Mouse (Mus musculus) cerebellum, postnatal 10 days (tissue): Measurements from ENCODE around the gene Tie1.
"Not testable (repeated sequence)": the region's sequence is repeated elsewhere in the genome, so short reads cannot be mapped to it uniquely, and the experiment has no call there.

Experiments
- DNase-seq, 2 experiments: peaks; one replicate each; pipeline ENCODE4 v3.0.0; 2021; ENCODE audit warnings: mixed read lengths in 2 of 2

The Tie1 gene

GRCm38 (mm10) chr4:118489717-118490132 is at the start of gene Tie1:
TSS of gene Tie1 (minus strand) at chr4:118490061.
- DNase-seq = no peak

GRCm38 (mm10) chr4:118537801-118538200 is 47.9 kb upstream of the Tie1 start:
- DNase-seq = no peak

GRCm38 (mm10) chr4:118535610-118536009 is 45.7 kb upstream of the Tie1 start:
- no peak for DNase-seq

- no peak for DNase-seq
These were observed 43.7 kb upstream of the Tie1 start for GRCm38 (mm10) chr4:118533605-118534004.

GRCm38 (mm10) chr4:118533156-118533555 is 43.3 kb upstream of the Tie1 start:
- DNase-seq = no peak

- no peak for DNase-seq
These were observed 42.8 kb upstream of the Tie1 start for GRCm38 (mm10) chr4:118532663-118533062.

- no peak for DNase-seq
These were observed 37.9 kb upstream of the Tie1 start for GRCm38 (mm10) chr4:118527720-118528119.

- no peak for DNase-seq
These were observed 37.4 kb upstream of the Tie1 start for GRCm38 (mm10) chr4:118527335-118527681.

GRCm38 (mm10) chr4:118526408-118527334 is 36.8 kb upstream of the Tie1 start, which contains the start of gene 2610528J11Rik:
TSS of gene 2610528J11Rik (plus strand) at chr4:118526999.
- no peak for DNase-seq

GRCm38 (mm10) chr4:118525779-118526178 is 35.9 kb upstream of the Tie1 start:
- no peak for DNase-seq

GRCm38 (mm10) chr4:118523976-118524375 is 34.1 kb upstream of the Tie1 start:
- no peak for DNase-seq

- DNase-seq = no peak
These were observed 32.4 kb upstream of the Tie1 start for GRCm38 (mm10) chr4:118522248-118522647.

GRCm38 (mm10) chr4:118518208-118518607 is 28.3 kb upstream of the Tie1 start:
- no peak for DNase-seq

GRCm38 (mm10) chr4:118517497-118518146 is 27.8 kb upstream of the Tie1 start:
- DNase-seq = no peak

- DNase-seq = peak; percentile 10 to 12
These were observed 27.0 kb upstream of the Tie1 start for GRCm38 (mm10) chr4:118516699-118517496.

- no peak for DNase-seq
These were observed 19.2 kb upstream of the Tie1 start for GRCm38 (mm10) chr4:118509050-118509449.

GRCm38 (mm10) chr4:118507171-118507570 is 17.3 kb upstream of the Tie1 start:
- not testable (repeated sequence) for DNase-seq

GRCm38 (mm10) chr4:118505551-118505950 is 15.7 kb upstream of the Tie1 start:
- DNase-seq = no peak

GRCm38 (mm10) chr4:118500792-118501191 is 10.9 kb upstream of the Tie1 start:
- no peak for DNase-seq

- no peak for DNase-seq
These were observed 10.4 kb upstream of the Tie1 start for GRCm38 (mm10) chr4:118500171-118500724.

GRCm38 (mm10) chr4:118490461-118490860 is 600 bp upstream of the Tie1 start:
- DNase-seq = no peak

- no peak for DNase-seq
These were observed 12.9 kb downstream of the Tie1 start for GRCm38 (mm10) chr4:118476773-118477530.
